ENCODE assay signal across 18 mouse cellular contexts in the genomic region with DNA sequence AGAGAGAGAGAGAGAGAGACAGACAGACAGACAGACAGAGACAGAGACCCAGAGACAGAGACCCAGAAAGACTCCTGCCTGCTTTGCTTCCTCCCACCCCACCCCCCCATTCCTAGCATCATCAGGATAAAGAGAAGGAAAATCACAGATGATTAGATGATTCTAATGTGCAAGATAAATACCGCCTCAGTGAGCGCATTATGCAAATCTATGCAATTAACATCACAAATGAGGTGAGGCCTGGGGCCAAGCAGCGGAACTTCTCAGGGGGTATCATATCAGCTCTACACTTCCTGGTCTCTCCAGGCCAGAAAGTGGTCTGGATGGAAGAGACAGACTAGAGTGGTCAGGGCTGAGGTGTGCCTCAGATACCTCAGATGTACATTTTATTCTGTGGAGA. TPM values are rescaled to one million over a fixed set of nuclear protein-coding genes. Genes with fewer than 3 reads are reported as not detected.
DNase-seq lines count a peak whose midpoint lies in the region; ATAC-seq and TF ChIP-seq lines count a peak whose summit lies in the region.
"Had no signal": no experiment of that assay in that cellular context is flagged by ENCODE, and none has a peak within 500 bp of the region (broad histone marks: within the 10 kb centered on the region; RNA-seq: fewer than 3 reads in every experiment).

No protein-coding gene starts in this region.

- H3K9ac ChIP-seq in heart, embryonic 11.5 days (ENCODE audit: low read depth, low read length) = no peak overlapping the region
- no peak overlapping the region for H3K9ac ChIP-seq in ES-Bruce4 (ENCODE audit: low read depth, poor library complexity, severe bottlenecking)
- H3K9ac ChIP-seq in forebrain, embryonic 14.5 days (ENCODE audit: low read length) = no peak overlapping the region
- H3K9ac ChIP-seq in intestine, embryonic 16.5 days (ENCODE audit: low read depth, low read length) = 0 out of 2 replicates have a peak overlapping the region, but pooled peaks have one; percentile 2
- H3K9ac ChIP-seq in kidney, embryonic 14.5 days (ENCODE audit: low read depth, low read length) = no peak overlapping the region
- H3K9ac ChIP-seq: heart, embryonic 12.5 days; limb, embryonic 13.5 days; liver, embryonic 15.5 days had no signal

- WGBS in heart, embryonic 10.5 days = 62% methylated on average over 3 of the region's 3 CpGs
- 50% methylated on average over 3 of the region's 3 CpGs for WGBS in heart, embryonic 11.5 days (ENCODE audit: insufficient replicate concordance)
- 2% methylated on average over 3 of the region's 3 CpGs for WGBS in forebrain, embryonic 14.5 days
- WGBS in intestine, embryonic 16.5 days = 84% methylated on average over 3 of the region's 3 CpGs
- WGBS in kidney, embryonic 14.5 days = 79% methylated on average over 3 of the region's 3 CpGs

- no peak overlapping the region for H3K4me2 ChIP-seq in heart, embryonic 11.5 days
- no peak overlapping the region for H3K4me2 ChIP-seq in forebrain, embryonic 14.5 days (ENCODE audit: low read length)
- H3K4me2 ChIP-seq in intestine, embryonic 16.5 days (ENCODE audit: low read depth, low read length) = no peak overlapping the region
- H3K4me2 ChIP-seq in kidney, embryonic 14.5 days (replicated peaks; ENCODE audit: low read depth, low read length) = no peak overlapping the region
- H3K4me2 ChIP-seq: heart, embryonic 12.5 days; limb, embryonic 13.5 days; liver, embryonic 15.5 days had no signal

- no peak for TF ChIP-seq CTCF in ES-Bruce4 (IDR thresholded peaks at IDR 0.05; ENCODE audit: low read depth, low read length)

- no peak overlapping the region for H3K4me3 ChIP-seq in heart, embryonic 10.5 days
- H3K4me3 ChIP-seq in heart, embryonic 11.5 days (ENCODE audit: low read depth, low read length) = no peak overlapping the region
- H3K4me3 ChIP-seq in ES-Bruce4 (ENCODE audit: low read depth, low read length) = no peak overlapping the region
- H3K4me3 ChIP-seq in forebrain, embryonic 14.5 days (ENCODE audit: low read depth, low read length) = no peak overlapping the region
- no peak overlapping the region for H3K4me3 ChIP-seq in intestine, embryonic 16.5 days (ENCODE audit: low read length)
- no peak overlapping the region for H3K4me3 ChIP-seq in kidney, embryonic 14.5 days (ENCODE audit: low read length)
- H3K4me3 ChIP-seq: heart, embryonic 12.5 days; limb, embryonic 13.5 days; liver, embryonic 15.5 days; megakaryocyte, embryonic 14.5 days had no signal

- no peak for ATAC-seq in heart, embryonic 11.5 days (replicated peaks; ENCODE audit: insufficient number of reproducible peaks, low FRiP score, low TSS enrichment)
- ATAC-seq in forebrain, embryonic 14.5 days = peak; percentile 63
- no peak for ATAC-seq in intestine, embryonic 16.5 days
- ATAC-seq in kidney, embryonic 14.5 days (ENCODE audit: low FRiP score, low TSS enrichment) = no peak
- ATAC-seq in activated CD4-positive, CD25-positive, alpha-beta regulatory T cell, adult 4 months = no peak
- ATAC-seq: Patski had no signal

- no peaks in the 10 kb centered on the region; the same call in 1 of the 2 replicates for H3K27me3 ChIP-seq in heart, embryonic 10.5 days (ENCODE audit: insufficient read depth, poor library complexity, severe bottlenecking)
- H3K27me3 ChIP-seq in heart, embryonic 11.5 days (ENCODE audit: control insufficient read depth, insufficient read depth, low read length) = no peaks in the 10 kb centered on the region
- no peaks in the 10 kb centered on the region for H3K27me3 ChIP-seq in ES-Bruce4 (ENCODE audit: control insufficient read depth, insufficient read depth, low read length, poor library complexity, severe bottlenecking)
- no peaks in the 10 kb centered on the region for H3K27me3 ChIP-seq in forebrain, embryonic 14.5 days (replicated peaks; ENCODE audit: control insufficient read depth, insufficient read depth, low read length)
- no peaks in the 10 kb centered on the region for H3K27me3 ChIP-seq in intestine, embryonic 16.5 days (replicated peaks; ENCODE audit: control insufficient read depth, insufficient read depth, low read length)
- no peaks in the 10 kb centered on the region for H3K27me3 ChIP-seq in kidney, embryonic 14.5 days (ENCODE audit: control insufficient read depth, insufficient read depth, low read length)
- H3K27me3 ChIP-seq: heart, embryonic 12.5 days; limb, embryonic 13.5 days; Patski had no signal

- no peak for DNase-seq in heart, embryonic 10.5 days (ENCODE audit: low spot score)
- peak; percentile 87 for DNase-seq in forebrain, embryonic 14.5 days (ENCODE audit: low spot score)
- no peak for DNase-seq in right cerebral cortex, adult 18-20 months
- DNase-seq: cerebellum, adult 18-20 months; gastrocnemius, postnatal 14 days; heart, postnatal 4 days; lung, postnatal 10 days; thymus, postnatal 25 days had no signal

- peaks cover 42% of the 10 kb centered on the region for H3K4me1 ChIP-seq in heart, embryonic 10.5 days
- peaks cover 31% of the 10 kb centered on the region for H3K4me1 ChIP-seq in heart, embryonic 11.5 days (ENCODE audit: control insufficient read depth, insufficient read depth, low read length)
- no peaks in the 10 kb centered on the region for H3K4me1 ChIP-seq in ES-Bruce4 (ENCODE audit: control insufficient read depth, insufficient read depth, low read length)
- peaks cover 24% of the 10 kb centered on the region for H3K4me1 ChIP-seq in forebrain, embryonic 14.5 days (ENCODE audit: control insufficient read depth, insufficient read depth, low read length)
- peaks cover 35% of the 10 kb centered on the region for H3K4me1 ChIP-seq in intestine, embryonic 16.5 days (ENCODE audit: control insufficient read depth, insufficient read depth, low read length)
- peaks cover 19% of the 10 kb centered on the region; the same call in 1 of the 2 replicates for H3K4me1 ChIP-seq in kidney, embryonic 14.5 days (ENCODE audit: control insufficient read depth, insufficient read depth, low read length)

- TF ChIP-seq EP300 in ES-Bruce4 (IDR thresholded peaks at IDR 0.05; ENCODE audit: insufficient read depth, low read depth, low read length) = 0 out of 2 replicates have a peak, but pooled peaks have one; percentile 11

- no peaks in the 10 kb centered on the region for H3K36me3 ChIP-seq in heart, embryonic 10.5 days
- H3K36me3 ChIP-seq in heart, embryonic 11.5 days (ENCODE audit: control insufficient read depth, insufficient read depth, low read length) = no peaks in the 10 kb centered on the region
- H3K36me3 ChIP-seq in ES-Bruce4 (ENCODE audit: control insufficient read depth, insufficient read depth, low read length, poor library complexity, severe bottlenecking) = no peaks in the 10 kb centered on the region
- no peaks in the 10 kb centered on the region for H3K36me3 ChIP-seq in forebrain, embryonic 14.5 days (ENCODE audit: control insufficient read depth, insufficient read depth, low read length)
- no peaks in the 10 kb centered on the region for H3K36me3 ChIP-seq in intestine, embryonic 16.5 days (ENCODE audit: control insufficient read depth, insufficient read depth, low read length)
- no peaks in the 10 kb centered on the region for H3K36me3 ChIP-seq in kidney, embryonic 14.5 days (ENCODE audit: control insufficient read depth, insufficient read depth, low read length)
- H3K36me3 ChIP-seq: heart, embryonic 12.5 days; limb, embryonic 13.5 days; liver, embryonic 15.5 days had no signal

- 0 out of 2 replicates have a peak overlapping the region, but pooled peaks have one; percentile 74 for H3K27ac ChIP-seq in heart, embryonic 10.5 days
- H3K27ac ChIP-seq in heart, embryonic 11.5 days (ENCODE audit: low read depth, low read length) = no peak overlapping the region; the same call in 1 of the 2 replicates
- no peak overlapping the region for H3K27ac ChIP-seq in ES-Bruce4 (ENCODE audit: insufficient read depth, low read length)
- H3K27ac ChIP-seq in forebrain, embryonic 14.5 days (ENCODE audit: low read depth, low read length) = peak overlapping the region; percentile 30
- peak overlapping the region; percentile 92 for H3K27ac ChIP-seq in intestine, embryonic 16.5 days (ENCODE audit: low read length)
- H3K27ac ChIP-seq in kidney, embryonic 14.5 days (ENCODE audit: low read depth, low read length) = no peak overlapping the region
- H3K27ac ChIP-seq: limb, embryonic 13.5 days; liver, embryonic 15.5 days had no signal

- no peaks in the 10 kb centered on the region for H3K9me3 ChIP-seq in heart, embryonic 10.5 days
- H3K9me3 ChIP-seq in heart, embryonic 11.5 days (replicated peaks; ENCODE audit: control insufficient read depth, low read length) = no peaks in the 10 kb centered on the region
- H3K9me3 ChIP-seq in ES-Bruce4 (replicated peaks; ENCODE audit: control insufficient read depth, insufficient read depth, low read length, poor library complexity, severe bottlenecking) = no peaks in the 10 kb centered on the region
- no peaks in the 10 kb centered on the region for H3K9me3 ChIP-seq in forebrain, embryonic 14.5 days (replicated peaks; ENCODE audit: control insufficient read depth, low read length)
- H3K9me3 ChIP-seq in intestine, embryonic 16.5 days (ENCODE audit: control insufficient read depth, low read length) = no peaks in the 10 kb centered on the region
- no peaks in the 10 kb centered on the region for H3K9me3 ChIP-seq in kidney, embryonic 14.5 days (ENCODE audit: control insufficient read depth, low read length)
- H3K9me3 ChIP-seq: heart, embryonic 12.5 days; limb, embryonic 13.5 days; liver, embryonic 15.5 days had no signal

- no peak for TF ChIP-seq POLR2A in ES-Bruce4 (IDR thresholded peaks at IDR 0.05; ENCODE audit: insufficient read depth, low read length)

RNA-seq across cellular contexts. Expression of gene Tgm2, which starts 31.3 kb away (rescaled TPM):
- polyA plus RNA-seq in heart, embryonic 10.5 days (2016; fragmentation: Nextera tagmentation; extraction: Ambion mirVana) = 134 and 256 TPM in 2 replicates
- polyA plus RNA-seq in heart, embryonic 11.5 days (2014; fragmentation: Nextera tagmentation; extraction: Ambion mirVana) = 129 and 130 TPM in 2 replicates
- 18.4 and 23.2 TPM in 2 replicates for polyA plus RNA-seq in ES-Bruce4 (2011; ENCODE audit: insufficient read depth, insufficient read length, low read depth, missing spikeins)
- 5.0 and 7.0 TPM in 2 replicates for polyA plus RNA-seq in forebrain, embryonic 14.5 days (2014; fragmentation: Nextera tagmentation; extraction: Ambion mirVana)
- polyA plus RNA-seq in intestine, embryonic 16.5 days (2015; fragmentation: Nextera tagmentation; extraction: Ambion mirVana) = 94.9 and 96.5 TPM in 2 replicates
- polyA plus RNA-seq in kidney, embryonic 14.5 days (2014; fragmentation: Nextera tagmentation; extraction: Ambion mirVana) = 15.3 and 17.3 TPM in 2 replicates
- polyA plus RNA-seq in activated CD4-positive, CD25-positive, alpha-beta regulatory T cell, adult 4 months (2017; shearing (Covaris generic)) = 1 to 10 TPM; 2.1 to 5.4 TPM

RNA-seq across cellular contexts. Expression of gene D630003M21Rik, which starts 51.4 kb away (rescaled TPM):
- 0.73 and 0.91 TPM in 2 replicates for polyA plus RNA-seq in heart, embryonic 10.5 days (2016; fragmentation: Nextera tagmentation; extraction: Ambion mirVana)
- polyA plus RNA-seq in heart, embryonic 11.5 days (2014; fragmentation: Nextera tagmentation; extraction: Ambion mirVana) = 0.37 and 0.57 TPM in 2 replicates
- 0.34 and 0.38 TPM in 2 replicates for polyA plus RNA-seq in ES-Bruce4 (2011; ENCODE audit: insufficient read depth, insufficient read length, low read depth, missing spikeins)
- 1.5 and 2.2 TPM in 2 replicates for polyA plus RNA-seq in forebrain, embryonic 14.5 days (2014; fragmentation: Nextera tagmentation; extraction: Ambion mirVana)
- 2.8 and 2.9 TPM in 2 replicates for polyA plus RNA-seq in intestine, embryonic 16.5 days (2015; fragmentation: Nextera tagmentation; extraction: Ambion mirVana)
- 3.7 and 5.2 TPM in 2 replicates for polyA plus RNA-seq in kidney, embryonic 14.5 days (2014; fragmentation: Nextera tagmentation; extraction: Ambion mirVana)
- not detected for polyA plus RNA-seq in activated CD4-positive, CD25-positive, alpha-beta regulatory T cell, adult 4 months (2017; shearing (Covaris generic))

Comparison
In these comparisons a context has a peak if more than half of its experiments do, and no peak if none do; other contexts are left out.
1. H3K27ac ChIP-seq: peak in heart, embryonic 10.5 days (single experiment), forebrain, embryonic 14.5 days (single experiment) and intestine, embryonic 16.5 days (single experiment); none in heart, embryonic 11.5 days (single experiment), ES-Bruce4 (single experiment) and kidney, embryonic 14.5 days (single experiment).